Mouse (Mus musculus): ENCODE data around the gene Map3k20. TPM values are rescaled to one million over a fixed set of nuclear protein-coding genes. Genes with fewer than 3 reads are reported as not detected.

Gene Map3k20
- polyA plus RNA-seq, 1 experiment from 2014 or later: 8.6 TPM

GRCm38 (mm10) chr2:72477221-72477620 lies 191.8 kb downstream of the Map3k20 start:
- H3K4me1 ChIP-seq: peaks cover 41% of the 10 kb centered on the region
- no peaks in the 10 kb centered on the region for H3K9me3 ChIP-seq
- H3K36me3 ChIP-seq: peaks cover 13% of the 10 kb centered on the region
- no peak for ATAC-seq (ENCODE audit: low FRiP score, low read depth)
- H3K9ac ChIP-seq (replicated peaks): peak overlapping the region; percentile 77
- WGBS: 2% methylated on average over 11 of the region's 11 CpGs
- H3K4me3 ChIP-seq: peak overlapping the region; percentile 89
- no peak overlapping the region for H3K27ac ChIP-seq (replicated peaks)
- peaks cover 26% of the 10 kb centered on the region for H3K27me3 ChIP-seq
- H3K4me2 ChIP-seq (replicated peaks): peak overlapping the region; percentile 82

GRCm38 (mm10) chr2:72478176-72478575 lies 192.7 kb downstream of the Map3k20 start:
- Histone ChIP-seq H3K4me1 (peaks cover 41% of the 10 kb centered on the region), H3K27ac (replicated peaks) (no peak overlapping the region), H3K36me3 (peaks cover 22% of the 10 kb centered on the region), H3K4me3 (peak overlapping the region; percentile 89), H3K27me3 (peaks cover 20% of the 10 kb centered on the region), H3K4me2 (replicated peaks) (peak overlapping the region; percentile 82), H3K9ac (replicated peaks) (no peak overlapping the region), H3K9me3 (no peaks in the 10 kb centered on the region)
- no peak for ATAC-seq (ENCODE audit: low FRiP score, low read depth)
- WGBS: 79% methylated on average over 4 of the region's 4 CpGs

- Histone ChIP-seq H3K4me1 (peaks cover 41% of the 10 kb centered on the region), H3K27me3 (peaks cover 16% of the 10 kb centered on the region), H3K4me2 (replicated peaks) (peak overlapping the region; percentile 82), H3K9me3 (no peaks in the 10 kb centered on the region), H3K4me3 (no peak overlapping the region), H3K27ac (replicated peaks) (no peak overlapping the region), H3K36me3 (peaks cover 30% of the 10 kb centered on the region), H3K9ac (replicated peaks) (no peak overlapping the region)
- 58% methylated on average over 13 of the region's 13 CpGs for WGBS
- ATAC-seq (ENCODE audit: low FRiP score, low read depth): no peak
Observed at GRCm38 (mm10) chr2:72478921-72479320, 193.5 kb downstream of the Map3k20 start.

GRCm38 (mm10) chr2:72479818-72480217 lies 194.4 kb downstream of the Map3k20 start:
- Histone ChIP-seq H3K9ac (replicated peaks) (no peak overlapping the region), H3K27me3 (peaks cover 7% of the 10 kb centered on the region), H3K9me3 (no peaks in the 10 kb centered on the region), H3K27ac (replicated peaks) (no peak overlapping the region), H3K4me3 (no peak overlapping the region), H3K36me3 (peaks cover 39% of the 10 kb centered on the region), H3K4me2 (replicated peaks) (no peak overlapping the region), H3K4me1 (peaks cover 36% of the 10 kb centered on the region)
- no peak for ATAC-seq (ENCODE audit: low FRiP score, low read depth)
- WGBS: 95% methylated on average over 9 of the region's 9 CpGs

GRCm38 (mm10) chr2:72491650-72492049 lies 206.2 kb downstream of the Map3k20 start:
- H3K27me3 ChIP-seq: peaks cover 11% of the 10 kb centered on the region
- H3K27ac ChIP-seq (replicated peaks): no peak overlapping the region
- no peak overlapping the region for H3K4me2 ChIP-seq (replicated peaks)
- H3K4me1 ChIP-seq: no peaks in the 10 kb centered on the region
- 57% methylated on average over 7 of the region's 7 CpGs for WGBS
- no peak overlapping the region for H3K4me3 ChIP-seq
- H3K9ac ChIP-seq (replicated peaks): no peak overlapping the region
- no peak for ATAC-seq (ENCODE audit: low FRiP score, low read depth)
- H3K9me3 ChIP-seq: no peaks in the 10 kb centered on the region
- peaks cover 9% of the 10 kb centered on the region; the same call in 1 of the 2 replicates for H3K36me3 ChIP-seq

Other genes with a start within 250 kb of the Map3k20 start
- 126 and 129 TPM in 2 replicates for gene Cdca7, start 190.5 kb downstream of the Map3k20 start, polyA plus RNA-seq (2016; fragmentation: Nextera tagmentation; extraction: Ambion mirVana)